Mouse (Mus musculus): Measurements from ENCODE around the gene Utp6. TPM values are rescaled to one million over a fixed set of nuclear protein-coding genes. Genes with fewer than 3 reads are reported as not detected.

Gene Utp6
- total and polyA plus RNA-seq, 3 experiments: 88.6 to 97.9 TPM; not detected in 1

- no peak for DNase-seq (ENCODE audit: low read depth, low spot score)
These were observed 61.0 kb downstream of the Utp6 start for GRCm38 (mm10) chr11:79901146-79901545.

GRCm38 (mm10) chr11:79892259-79892658 lies 69.9 kb downstream of the Utp6 start:
- Histone ChIP-seq H3K9ac (ENCODE audit: control insufficient read depth, low read depth, low read length, poor library complexity, severe bottlenecking) (no peak overlapping the region), H3K4me3 (ENCODE audit: control insufficient read depth in 1 of 2, insufficient read depth in 1 of 2, low read depth in 2 of 2, low read length in 2 of 2) (no peak overlapping the region), H3K4me1 (ENCODE audit: control insufficient read depth in 1 of 2, insufficient read depth in 2 of 2, low read length in 2 of 2) (peaks cover 0 to 2% of the 10 kb centered on the region in 2 experiments; a peak in 2 of 4 replicates), H3K36me3 (ENCODE audit: control insufficient read depth in 1 of 2, insufficient read depth in 2 of 2, low read length in 2 of 2) (no peaks in the 10 kb centered on the region), H3K9me3 (replicated peaks; ENCODE audit: insufficient read depth, low read length) (no peaks in the 10 kb centered on the region), H3K79me2 (ENCODE audit: control insufficient read depth, insufficient read depth, low read length, poor library complexity) (no peaks in the 10 kb centered on the region), H3K27ac (ENCODE audit: control insufficient read depth, low read depth, low read length) (no peak overlapping the region), H3K27me3 (ENCODE audit: control insufficient read depth in 1 of 2, insufficient read depth in 2 of 2, low read length in 2 of 2) (no peaks in the 10 kb centered on the region; a peak in 1 of 4 replicates)
- no peak for TF ChIP-seq HCFC1 (IDR thresholded peaks at IDR 0.05; ENCODE audit: low read depth, low read length)
- TF ChIP-seq NRF1 (IDR thresholded peaks at IDR 0.05; ENCODE audit: insufficient read depth, low read depth, low read length, poor library complexity, severe bottlenecking): no peak
- no peak for TF ChIP-seq MAFK (IDR thresholded peaks at IDR 0.05; ENCODE audit: borderline replicate concordance, low read depth, low read length)
- TF ChIP-seq CHD2 (IDR thresholded peaks at IDR 0.05; ENCODE audit: low read length): no peak
- no peak for TF ChIP-seq TAL1 (IDR thresholded peaks at IDR 0.05; ENCODE audit: low read length)
- no peak for TF ChIP-seq USF1 (IDR thresholded peaks at IDR 0.05; ENCODE audit: low read depth, low read length)
- DNase-seq (ENCODE audit: low read depth, low spot score): no peak

More at GRCm38 (mm10) chr11:79901146-79901545, 61.0 kb downstream of the Utp6 start:
- H3K27ac ChIP-seq (ENCODE audit: control insufficient read depth, low read depth, low read length): no peak overlapping the region
- H3K36me3 ChIP-seq (ENCODE audit: control insufficient read depth in 1 of 2, insufficient read depth in 2 of 2, low read length in 2 of 2): no peaks in the 10 kb centered on the region
- H3K4me1 ChIP-seq (ENCODE audit: control insufficient read depth in 1 of 2, insufficient read depth in 2 of 2, low read length in 2 of 2): no peaks in the 10 kb centered on the region
- no peaks in the 10 kb centered on the region for H3K9me3 ChIP-seq (replicated peaks; ENCODE audit: insufficient read depth, low read length)
- no peaks in the 10 kb centered on the region for H3K79me2 ChIP-seq (ENCODE audit: control insufficient read depth, insufficient read depth, low read length, poor library complexity)
- H3K9ac ChIP-seq (ENCODE audit: control insufficient read depth, low read depth, low read length, poor library complexity, severe bottlenecking): no peak overlapping the region
- peaks cover 2 to 3% of the 10 kb centered on the region in 2 experiments; a peak in 3 of 4 replicates for H3K27me3 ChIP-seq (ENCODE audit: control insufficient read depth in 1 of 2, insufficient read depth in 2 of 2, low read length in 2 of 2)
- no peak for TF ChIP-seq CTCF (IDR thresholded peaks at IDR 0.05 in 2 of 3, conservative IDR thresholded peaks at IDR 0.05 in 1 of 3; ENCODE audit: control insufficient read depth in 1 of 3, insufficient read depth in 1 of 3, low read depth in 2 of 3, low read length in 3 of 3, poor library complexity in 1 of 3, severe bottlenecking in 1 of 3)
- TF ChIP-seq ZNF384 (IDR thresholded peaks at IDR 0.05; ENCODE audit: low read depth, low read length): no peak
- TF ChIP-seq USF2 (IDR thresholded peaks at IDR 0.05; ENCODE audit: borderline replicate concordance in 1 of 2, insufficient read depth in 1 of 2, low read depth in 1 of 2, low read length in 2 of 2): no peak
- TF ChIP-seq EP300 (IDR thresholded peaks at IDR 0.05; ENCODE audit: low read depth in 1 of 2, low read length in 2 of 2): no peak
- no peak for TF ChIP-seq HCFC1 (IDR thresholded peaks at IDR 0.05; ENCODE audit: low read depth, low read length)
- no peak for TF ChIP-seq MAZ (IDR thresholded peaks at IDR 0.05; ENCODE audit: low read depth, low read length)
- no peak for TF ChIP-seq CHD1 (IDR thresholded peaks at IDR 0.05; ENCODE audit: low read depth, low read length)
- no peak for TF ChIP-seq MEF2A (IDR thresholded peaks at IDR 0.05; ENCODE audit: extremely low read depth, insufficient replicate concordance, low read depth, low read length, poor library complexity, severe bottlenecking)
- no peak for TF ChIP-seq RCOR1 (IDR thresholded peaks at IDR 0.05; ENCODE audit: low read depth, low read length)
- no peak for TF ChIP-seq CHD2 (IDR thresholded peaks at IDR 0.05; ENCODE audit: low read length)
- no peak for TF ChIP-seq ELF1 (IDR thresholded peaks at IDR 0.05; ENCODE audit: low read depth, low read length)
- no peak overlapping the region for H3K4me3 ChIP-seq (ENCODE audit: control insufficient read depth in 1 of 2, insufficient read depth in 1 of 2, low read depth in 2 of 2, low read length in 2 of 2)
